Mouse (Mus musculus) ES-E14 (cell line): ENCODE results near the gene Sh3bp5l. TPM values are rescaled to one million over a fixed set of nuclear protein-coding genes. Genes with fewer than 3 reads are reported as not detected.

Experiments
- DNase-seq: peaks from one replicate; pipeline ENCODE4 v3.0.0-alpha.2; 2013; ENCODE audit warnings: low read depth, low spot score
- H3K27ac ChIP-seq: 2 replicates; pipeline ENCODE4 v1.5.1; 2012; ENCODE audit warnings: low read depth, mild to moderate bottlenecking, low read length, moderate library complexity, mixed read lengths; ENCODE audit not compliant: poor library complexity, insufficient read depth, severe bottlenecking
- H3K36me3 ChIP-seq: 2 replicates; pipeline ENCODE4 v1.6.1; 2012; ENCODE audit warnings: mild to moderate bottlenecking, low read length, moderate library complexity, mixed read lengths; ENCODE audit not compliant: control insufficient read depth, poor library complexity, insufficient read depth, severe bottlenecking
- H3K4me1 ChIP-seq, 2 experiments: fragments of 150-350 bp in 1 of 2; sonication (generic) in 1 of 2; 2 replicates each; pipeline ENCODE4 v1.6.1; 2012; ENCODE audit warnings: low read length in 2 of 2, mild to moderate bottlenecking in 1 of 2, mixed read lengths in 1 of 2; ENCODE audit not compliant: control insufficient read depth in 2 of 2, insufficient read depth in 2 of 2, poor library complexity in 1 of 2
- H3K4me3 ChIP-seq, 2 experiments: fragments of 150-350 bp in 1 of 2; sonication (generic) in 1 of 2; 2 replicates each; pipeline ENCODE4 v1.5.1; 2012; ENCODE audit warnings: low read length in 2 of 2, low read depth in 1 of 2, mild to moderate bottlenecking in 1 of 2, mixed read lengths in 1 of 2; ENCODE audit not compliant: insufficient read depth in 1 of 2, poor library complexity in 1 of 2, severe bottlenecking in 1 of 2
- H3K9ac ChIP-seq: 2 replicates; pipeline ENCODE4 v1.6.1; 2012; ENCODE audit warnings: low read depth, mild to moderate bottlenecking, low read length, mixed read lengths; ENCODE audit not compliant: poor library complexity, insufficient read depth, severe bottlenecking
- H3K9me3 ChIP-seq: fragments of 150-350 bp; sonication (generic); 2 replicates; pipeline ENCODE4 v1.6.1; 2012; ENCODE audit warnings: low read depth, mild to moderate bottlenecking, low read length; ENCODE audit not compliant: control insufficient read depth, insufficient read depth
- CHD2 ChIP-seq: IDR thresholded peaks from 2 replicates; pipeline ENCODE4 v1.6.1; 2014; ENCODE audit warnings: mild to moderate bottlenecking, low read depth, low read length, inconsistent platforms
- HCFC1 ChIP-seq: IDR thresholded peaks from 2 replicates; pipeline ENCODE4 v1.6.1; 2012; ENCODE audit warnings: low read length, inconsistent platforms, borderline replicate concordance; ENCODE audit not compliant: insufficient read depth
- MAFK ChIP-seq: IDR thresholded peaks from 2 replicates; pipeline ENCODE4 v1.6.1; 2014; ENCODE audit warnings: mild to moderate bottlenecking, low read depth, low read length, inconsistent platforms; ENCODE audit not compliant: insufficient read depth
- ZC3H11A ChIP-seq: IDR thresholded peaks from 2 replicates; pipeline ENCODE4 v1.6.1; 2012; ENCODE audit warnings: low read depth, mild to moderate bottlenecking, inconsistent platforms, low read length, borderline replicate concordance
- ZNF384 ChIP-seq: IDR thresholded peaks from 2 replicates; pipeline ENCODE4 v1.6.1; 2012; ENCODE audit warnings: low read depth, low read length, inconsistent platforms
- in situ Hi-C, 2 experiments: fragments of 600-800 bp; cut with MboI; formaldehyde crosslinking; loops; one replicate each; pipeline ENCODE4 v1.15.1; 2025; ENCODE audit warnings: low sequenced_read_pairs in 2 of 2, inconsistent platforms in 1 of 2; ENCODE audit not compliant: unreplicated experiment in 2 of 2
- total RNA-seq: library from RNA; depleted of rRNA; stranded (reverse); fragments of 300-350 nt; gene quantifications from 2 replicates; pipeline ENCODE4 v1.2.3, GENCODE M21; 2012; rRNA removed

Sh3bp5l gene
- total RNA-seq, 1 experiment = 28.9 TPM

GRCm38 (mm10) chr11:58377273-58377672 lies 46.7 kb downstream of the Sh3bp5l start:
- Histone ChIP-seq H3K27ac (no peak overlapping the region), H3K9me3 (no peaks in the 10 kb centered on the region), H3K9ac (no peak overlapping the region), H3K36me3 (no peaks in the 10 kb centered on the region), H3K4me3 (no peak overlapping the region), H3K4me1 (no peaks in the 10 kb centered on the region)
- in situ Hi-C loops = no loop called here
- TF ChIP-seq MAFK = no peak
- no peak for TF ChIP-seq ZC3H11A
- TF ChIP-seq HCFC1 = no peak
- no peak for DNase-seq

GRCm38 (mm10) chr11:58377686-58378085 lies 47.2 kb downstream of the Sh3bp5l start:
- H3K27ac ChIP-seq = no peak overlapping the region
- DNase-seq = no peak
- H3K9ac ChIP-seq = no peak overlapping the region
- no peaks in the 10 kb centered on the region for H3K36me3 ChIP-seq
- H3K4me3 ChIP-seq = no peak overlapping the region
- TF ChIP-seq ZNF384 (no peak), CHD2 (no peak), ZC3H11A (no peak), HCFC1 (no peak), MAFK (no peak)
- in situ Hi-C loops = no loop called here
- H3K9me3 ChIP-seq = no peaks in the 10 kb centered on the region
- H3K4me1 ChIP-seq = no peaks in the 10 kb centered on the region

- TF ChIP-seq MAFK (no peak), ZC3H11A (no peak), ZNF384 (no peak), CHD2 (no peak), HCFC1 (no peak)
- Histone ChIP-seq H3K27ac (no peak within 1 kb of the TSS), H3K4me3 (no peak within 1 kb of the TSS), H3K9me3 (no peaks in the 10 kb centered on the region), H3K9ac (no peak within 1 kb of the TSS), H3K4me1 (no peaks in the 10 kb centered on the region), H3K36me3 (no peaks in the 10 kb centered on the region)
- in situ Hi-C loops = no loop called here
- no peak for DNase-seq
These were observed 48.3 kb downstream of the Sh3bp5l start, which contains the start of gene Lypd8 for GRCm38 (mm10) chr11:58378763-58379278. TSS of gene Lypd8 (plus strand) at chr11:58379043.

GRCm38 (mm10) chr11:58379516-58379915 lies 49.0 kb downstream of the Sh3bp5l start:
- TF ChIP-seq HCFC1 (no peak), MAFK (no peak), ZC3H11A (no peak), CHD2 (no peak), ZNF384 (no peak)
- in situ Hi-C loops = no loop called here
- Histone ChIP-seq H3K27ac (no peak overlapping the region), H3K36me3 (no peaks in the 10 kb centered on the region), H3K4me3 (no peak overlapping the region), H3K9me3 (no peaks in the 10 kb centered on the region), H3K9ac (no peak overlapping the region), H3K4me1 (no peaks in the 10 kb centered on the region)
- DNase-seq = no peak

GRCm38 (mm10) chr11:58382471-58382870 lies 51.9 kb downstream of the Sh3bp5l start:
- H3K4me1 ChIP-seq = no peaks in the 10 kb centered on the region
- TF ChIP-seq CHD2 (no peak), ZC3H11A (no peak), MAFK (no peak), ZNF384 (no peak), HCFC1 (no peak)
- in situ Hi-C loops = no loop called here
- no peak overlapping the region for H3K9ac ChIP-seq
- no peak overlapping the region for H3K4me3 ChIP-seq
- H3K36me3 ChIP-seq = no peaks in the 10 kb centered on the region
- no peak overlapping the region for H3K27ac ChIP-seq
- H3K9me3 ChIP-seq = no peaks in the 10 kb centered on the region
- DNase-seq = no peak

Other genes with a start within 250 kb of the Sh3bp5l start
- gene Gm12248, start 237.6 kb upstream of the Sh3bp5l start, total RNA-seq = 0.58 and 0.90 TPM in 2 replicates
- 55.4 and 60.6 TPM in 2 replicates for gene Cnot8, start 226.6 kb upstream of the Sh3bp5l start, total RNA-seq
- 66.4 and 70.1 TPM in 2 replicates for gene Gemin5, start 162.2 kb upstream of the Sh3bp5l start, total RNA-seq
- gene Mrpl22, start 159.1 kb upstream of the Sh3bp5l start, total RNA-seq = 52.9 and 71.0 TPM in 2 replicates
- 2.5 and 4.4 TPM in 2 replicates for gene Igtp, start 131.2 kb upstream of the Sh3bp5l start, total RNA-seq
- 0.42 and 0.54 TPM in 2 replicates for gene Irgm2, start 131.1 kb upstream of the Sh3bp5l start, total RNA-seq
- gene 4930438A08Rik, start 55.9 kb upstream of the Sh3bp5l start, total RNA-seq = 0.09 TPM in 1 of 2 replicates, not detected in the other
- 28.0 and 43.2 TPM in 2 replicates for gene Zfp692, start 23.7 kb upstream of the Sh3bp5l start, total RNA-seq
- gene Zfp672, start 385 bp upstream of the Sh3bp5l start, total RNA-seq = 9.5 and 11.7 TPM in 2 replicates
- not detected in 2 replicates for gene Lypd8, start 48.3 kb downstream of the Sh3bp5l start, total RNA-seq
- not detected in 2 replicates for gene 1810065E05Rik, start 90.4 kb downstream of the Sh3bp5l start, total RNA-seq
- not detected in 2 replicates for gene Gm12253, start 101.8 kb downstream of the Sh3bp5l start, total RNA-seq
- not detected in 2 replicates for gene Lypd9, start 122.2 kb downstream of the Sh3bp5l start, total RNA-seq
- not detected in 2 replicates for gene Olfr30, start 131.5 kb downstream of the Sh3bp5l start, total RNA-seq
- not detected in 2 replicates for gene Olfr332, start 161.8 kb downstream of the Sh3bp5l start, total RNA-seq
- not detected in 2 replicates for gene Olfr331, start 171.8 kb downstream of the Sh3bp5l start, total RNA-seq
- gene Olfr330, start 204.1 kb downstream of the Sh3bp5l start, total RNA-seq = not detected in 2 replicates
- 0.26 and 0.27 TPM in 2 replicates for gene Olfr329-ps, start 215.7 kb downstream of the Sh3bp5l start, total RNA-seq
- 0.18 and 0.37 TPM in 2 replicates for gene Olfr328, start 224.9 kb downstream of the Sh3bp5l start, total RNA-seq
- not detected in 2 replicates for gene Olfr224, start 239.8 kb downstream of the Sh3bp5l start, total RNA-seq
- gene Olfr325, start 247.0 kb downstream of the Sh3bp5l start, total RNA-seq = not detected in 2 replicates